Comparison of ENCODE assay signal across 8 mouse cellular contexts in genomic region chr5:115238729-115239195, GRCm38 (mm10). TPM values are rescaled to one million over a fixed set of nuclear protein-coding genes. Genes with fewer than 3 reads are reported as not detected.
DNase-seq lines count a peak whose midpoint lies in the region; ATAC-seq and TF ChIP-seq lines count a peak whose summit lies in the region.

No protein-coding gene starts in this region.

- peaks cover 10% of the 10 kb centered on the region; the same call in 1 of the 2 replicates for H3K27me3 ChIP-seq in limb, embryonic 15.5 days

- no peak overlapping the region for H3K9ac ChIP-seq in limb, embryonic 15.5 days

- H3K4me2 ChIP-seq in limb, embryonic 15.5 days = peak overlapping the region; percentile 80

- no peaks in the 10 kb centered on the region for H3K9me3 ChIP-seq in limb, embryonic 15.5 days

- H3K27ac ChIP-seq in cortical plate, adult 2 months (ENCODE audit: insufficient read depth, low read length) = no peak overlapping the region
- H3K27ac ChIP-seq in limb, embryonic 15.5 days = no peak overlapping the region

- WGBS in limb, embryonic 15.5 days = 5% methylated on average over 11 of the region's 11 CpGs

- TF ChIP-seq CTCF in cortical plate, adult 2 months (IDR thresholded peaks at IDR 0.05; ENCODE audit: extremely low read depth, insufficient read depth, low read length) = no peak

- peak overlapping the region; percentile 87 for H3K4me3 ChIP-seq in cortical plate, adult 2 months (ENCODE audit: insufficient read depth, low read length)
- H3K4me3 ChIP-seq in limb, embryonic 15.5 days = peak overlapping the region; percentile 80

- ATAC-seq in limb, embryonic 15.5 days (ENCODE audit: insufficient number of reproducible peaks, low FRiP score, low TSS enrichment, low read depth) = no peak
- no peak for ATAC-seq in inflammation-experienced regulatory T-cells, adult 6 months
- ATAC-seq in frontal cortex, adult (ENCODE audit: low TSS enrichment) = no peak

- TF ChIP-seq POLR2A in cortical plate, adult 2 months (IDR thresholded peaks at IDR 0.05; ENCODE audit: extremely low read depth, insufficient read depth, low read length) = no peak

- peaks cover 4% of the 10 kb centered on the region; the same call in 1 of the 2 replicates for H3K4me1 ChIP-seq in cortical plate, adult 2 months (ENCODE audit: control insufficient read depth, insufficient read depth, low read length)
- H3K4me1 ChIP-seq in limb, embryonic 15.5 days = peaks cover 19% of the 10 kb centered on the region

- DNase-seq in adrenal gland, adult (ENCODE audit: inconsistent age in 2 of 2, low spot score in 1 of 2) = peak; percentile 35 to 71
- no peak for DNase-seq in adrenal gland, adult 8-10 months
- peak; percentile 29 to 41 for DNase-seq in heart, postnatal 10 days
- DNase-seq in yolk sac, embryonic 10.5 days (ENCODE audit: low spot score) = peak; percentile 46

- intact Hi-C loops in heart, postnatal 10 days (cut with DNase I) = loop anchor here (5.0 kb wide), 1 partner anchor 261 kb away; no protein-coding TSS in a partner anchor

- peaks cover 42% of the 10 kb centered on the region for H3K36me3 ChIP-seq in limb, embryonic 15.5 days

RNA-seq across cellular contexts. Expression of gene Pop5, which starts 3.1 kb away (rescaled TPM):
- total RNA-seq in adrenal gland, adult 8-10 months (2022) = 10 to 100 TPM; 75.9 to 87.9 (median 84.9) TPM
- polyA plus RNA-seq in cortical plate, adult 2 months (2012; rRNA removed) = 193 and 195 TPM in 2 replicates
- total RNA-seq in heart, postnatal 10 days (2021) = 10 to 100 TPM; 28.9 to 30.8 TPM
- polyA plus RNA-seq in limb, embryonic 15.5 days (2015; fragmentation: Nextera tagmentation; extraction: Ambion mirVana) = 96.2 and 97.1 TPM in 2 replicates
- polyA plus RNA-seq in inflammation-experienced regulatory T-cells, adult 6 months (2017; shearing (Covaris generic)) = 100 to 1,000 TPM; 116 to 141 (median 122) TPM

RNA-seq across cellular contexts. Expression of gene Rnf10, which starts 33.9 kb away (rescaled TPM):
- total RNA-seq in adrenal gland, adult 8-10 months (2022) = 100 to 1,000 TPM; 218 to 258 (median 235) TPM
- polyA plus RNA-seq in cortical plate, adult 2 months (2012; rRNA removed) = 177 and 181 TPM in 2 replicates
- total RNA-seq in heart, postnatal 10 days (2021) = 100 to 1,000 TPM; 296 to 317 TPM
- 108 and 135 TPM in 2 replicates for polyA plus RNA-seq in limb, embryonic 15.5 days (2015; fragmentation: Nextera tagmentation; extraction: Ambion mirVana)
- 10 to 100 TPM; 29.8 to 37.7 (median 35.6) TPM for polyA plus RNA-seq in inflammation-experienced regulatory T-cells, adult 6 months (2017; shearing (Covaris generic))

RNA-seq across cellular contexts. Expression of gene Coq5, which starts 40.7 kb away (rescaled TPM):
- total RNA-seq in adrenal gland, adult 8-10 months (2022) = 10 to 100 TPM; 50.3 to 63.7 (median 60.1) TPM
- 31.3 and 31.8 TPM in 2 replicates for polyA plus RNA-seq in cortical plate, adult 2 months (2012; rRNA removed)
- 100 to 1,000 TPM; 131 to 134 TPM for total RNA-seq in heart, postnatal 10 days (2021)
- 36.4 and 43.7 TPM in 2 replicates for polyA plus RNA-seq in limb, embryonic 15.5 days (2015; fragmentation: Nextera tagmentation; extraction: Ambion mirVana)
- 10 to 100 TPM; 26.0 to 35.4 (median 31.6) TPM for polyA plus RNA-seq in inflammation-experienced regulatory T-cells, adult 6 months (2017; shearing (Covaris generic))

RNA-seq across cellular contexts. Expression of gene Cabp1, which starts 44.6 kb away (rescaled TPM):
- total RNA-seq in adrenal gland, adult 8-10 months (2022) = 10 to 100 TPM; 11.8 to 59.6 (median 41.5) TPM
- polyA plus RNA-seq in cortical plate, adult 2 months (2012; rRNA removed) = 444 and 462 TPM in 2 replicates
- 1 to 10 TPM; 6.4 to 6.6 TPM for total RNA-seq in heart, postnatal 10 days (2021)
- polyA plus RNA-seq in limb, embryonic 15.5 days (2015; fragmentation: Nextera tagmentation; extraction: Ambion mirVana) = 1.2 and 1.3 TPM in 2 replicates
- polyA plus RNA-seq in inflammation-experienced regulatory T-cells, adult 6 months (2017; shearing (Covaris generic)) = not detected
